Mouse (Mus musculus): ENCODE data around the gene A130010J15Rik. TPM values are rescaled to one million over a fixed set of nuclear protein-coding genes. Genes with fewer than 3 reads are reported as not detected.

The A130010J15Rik gene
- total and polyA plus RNA-seq, 2 experiments: 3.5 to 8.1 TPM

DNA sequence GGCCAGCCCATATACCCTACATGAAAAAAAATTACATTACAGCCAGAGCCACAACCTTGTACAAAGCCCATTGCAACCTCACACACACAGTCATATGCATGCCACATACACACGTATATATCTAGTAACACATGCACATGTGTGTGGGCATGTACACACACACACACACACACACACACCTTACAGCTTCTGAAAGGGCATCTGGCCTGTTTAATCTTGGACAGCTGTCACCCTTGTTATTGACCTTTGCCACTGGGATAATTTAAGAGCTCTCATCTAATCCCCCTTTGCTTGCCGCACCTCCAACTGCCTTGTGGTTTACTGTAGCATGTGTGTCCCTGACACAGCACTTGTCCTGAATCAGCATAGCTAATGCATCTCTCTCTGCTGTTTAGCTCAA, 36.0 kb downstream of the A130010J15Rik start:
- Histone ChIP-seq H3K4me1 (ENCODE audit: control insufficient read depth, insufficient read depth, low read length) (peaks cover 15% of the 10 kb centered on the region), H3K79me2 (ENCODE audit: control insufficient read depth, insufficient read depth, low read length) (no peaks in the 10 kb centered on the region), H3K36me3 (ENCODE audit: control insufficient read depth, insufficient read depth, low read length) (no peaks in the 10 kb centered on the region), H3K27me3 (ENCODE audit: control insufficient read depth, insufficient read depth, low read length) (no peaks in the 10 kb centered on the region), H3K27ac (replicated peaks; ENCODE audit: insufficient read depth, low read depth, low read length) (no peak overlapping the region), H3K4me3 (ENCODE audit: insufficient read depth, low read depth, low read length) (no peak overlapping the region), H3K9ac (ENCODE audit: low read depth, low read length) (no peak overlapping the region)
- WGBS: 88% methylated on average over 2 of the region's 2 CpGs
- no peak for DNase-seq (ENCODE audit: extremely low read depth, low read depth, low spot score)
- no peak for TF ChIP-seq CTCF (IDR thresholded peaks at IDR 0.05; ENCODE audit: low read depth, low read length)

DNA sequence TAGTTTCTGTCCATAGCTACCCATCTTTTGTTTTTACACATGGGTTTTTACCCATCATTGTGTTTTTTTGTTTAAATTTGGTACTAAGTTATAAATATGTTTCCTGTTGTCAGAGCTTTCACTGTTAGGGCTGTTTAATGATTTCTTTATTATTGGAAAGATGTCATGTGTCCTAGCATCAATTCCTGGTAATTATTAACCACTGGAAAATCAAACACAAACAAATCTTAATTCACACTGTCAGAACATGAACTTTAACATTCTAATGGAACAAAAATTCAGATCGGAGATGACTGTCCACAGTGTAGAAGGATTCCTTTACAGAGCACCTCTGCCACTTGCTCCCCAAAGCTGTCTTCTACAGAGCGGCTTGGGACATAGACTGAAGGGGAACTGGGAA, 37.6 kb downstream of the A130010J15Rik start:
- Histone ChIP-seq H3K79me2 (ENCODE audit: control insufficient read depth, insufficient read depth, low read length) (no peaks in the 10 kb centered on the region), H3K36me3 (ENCODE audit: control insufficient read depth, insufficient read depth, low read length) (no peaks in the 10 kb centered on the region), H3K27ac (replicated peaks; ENCODE audit: insufficient read depth, low read depth, low read length) (peak overlapping the region; percentile 100), H3K9ac (ENCODE audit: low read depth, low read length) (peak overlapping the region; percentile 66), H3K4me3 (ENCODE audit: insufficient read depth, low read depth, low read length) (no peak overlapping the region), H3K4me1 (ENCODE audit: control insufficient read depth, insufficient read depth, low read length) (peaks cover 20% of the 10 kb centered on the region), H3K27me3 (ENCODE audit: control insufficient read depth, insufficient read depth, low read length) (no peaks in the 10 kb centered on the region)
- TF ChIP-seq CTCF (IDR thresholded peaks at IDR 0.05; ENCODE audit: low read depth, low read length) (no peak), POLR2A (IDR thresholded peaks at IDR 0.05; ENCODE audit: extremely low read depth, insufficient read depth, low read length) (no peak)
- peak; percentile 92 for DNase-seq (ENCODE audit: extremely low read depth, low read depth, low spot score)
- WGBS: 27% methylated on average over 2 of the region's 2 CpGs

DNA sequence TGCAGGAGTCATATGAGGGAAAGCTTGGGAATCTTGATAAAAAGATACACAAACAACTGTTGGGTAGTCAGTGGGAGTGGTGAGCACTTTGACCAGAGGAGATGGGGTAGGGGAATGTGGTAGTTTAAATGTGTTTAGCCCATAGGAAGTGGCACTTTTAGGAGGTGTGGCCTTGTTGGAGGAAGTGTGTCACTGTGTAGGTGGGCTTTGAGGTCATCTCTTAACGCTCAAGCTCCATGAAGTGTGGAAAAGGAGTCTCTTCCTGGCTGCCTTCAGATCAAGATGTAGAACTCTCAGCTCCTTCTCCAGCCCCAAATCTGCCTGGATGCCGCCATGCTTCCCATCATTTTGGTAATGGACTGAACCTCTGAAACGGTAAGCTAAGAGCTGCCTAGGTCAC, 39.7 kb downstream of the A130010J15Rik start, which contains the start of gene Lamb3:
Gene Lamb3, plus strand, starts transcription at position 197 of the 400 bp plus-strand sequence.
- no peaks in the 10 kb centered on the region for H3K79me2 ChIP-seq (ENCODE audit: control insufficient read depth, insufficient read depth, low read length)
- WGBS: 80% methylated on average over 3 of the region's 3 CpGs
- TF ChIP-seq CTCF (IDR thresholded peaks at IDR 0.05; ENCODE audit: low read depth, low read length): no peak
- no peak for TF ChIP-seq POLR2A (IDR thresholded peaks at IDR 0.05; ENCODE audit: extremely low read depth, insufficient read depth, low read length)
- peak within 1 kb of the TSS; percentile 64 for H3K27ac ChIP-seq (replicated peaks; ENCODE audit: insufficient read depth, low read depth, low read length)
- peaks cover 27% of the 10 kb centered on the region for H3K4me1 ChIP-seq (ENCODE audit: control insufficient read depth, insufficient read depth, low read length)
- no peak for DNase-seq (ENCODE audit: extremely low read depth, low read depth, low spot score)
- no peak within 1 kb of the TSS for H3K9ac ChIP-seq (ENCODE audit: low read depth, low read length)
- H3K4me3 ChIP-seq (ENCODE audit: insufficient read depth, low read depth, low read length): no peak within 1 kb of the TSS
- H3K36me3 ChIP-seq (ENCODE audit: control insufficient read depth, insufficient read depth, low read length): no peaks in the 10 kb centered on the region
- H3K27me3 ChIP-seq (ENCODE audit: control insufficient read depth, insufficient read depth, low read length): no peaks in the 10 kb centered on the region

DNA sequence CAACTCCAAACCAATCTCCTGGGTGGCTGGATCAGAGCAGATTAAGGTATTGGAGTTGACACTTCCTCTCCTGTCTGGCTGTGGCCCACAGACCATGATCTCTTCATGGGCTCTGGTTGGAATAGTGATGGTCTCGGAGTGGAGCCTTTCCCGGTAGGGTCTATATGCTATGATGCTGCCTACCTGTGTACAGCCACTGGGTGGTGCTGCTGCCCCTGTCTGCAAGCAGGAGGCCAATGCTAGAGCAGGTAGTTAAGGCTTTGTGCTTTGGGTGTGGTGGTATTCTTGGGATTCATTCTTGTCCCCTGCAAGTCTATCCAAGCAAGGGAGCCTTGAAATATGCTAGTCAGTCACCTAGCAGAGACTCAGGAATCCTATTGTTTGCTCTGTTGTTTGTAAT, 40.3 kb downstream of the A130010J15Rik start:
- no peak overlapping the region for H3K4me3 ChIP-seq (ENCODE audit: insufficient read depth, low read depth, low read length)
- no peak overlapping the region for H3K9ac ChIP-seq (ENCODE audit: low read depth, low read length)
- peaks cover 27% of the 10 kb centered on the region for H3K4me1 ChIP-seq (ENCODE audit: control insufficient read depth, insufficient read depth, low read length)
- H3K27ac ChIP-seq (replicated peaks; ENCODE audit: insufficient read depth, low read depth, low read length): peak overlapping the region; percentile 64
- H3K36me3 ChIP-seq (ENCODE audit: control insufficient read depth, insufficient read depth, low read length): no peaks in the 10 kb centered on the region
- no peaks in the 10 kb centered on the region for H3K27me3 ChIP-seq (ENCODE audit: control insufficient read depth, insufficient read depth, low read length)
- no peaks in the 10 kb centered on the region for H3K79me2 ChIP-seq (ENCODE audit: control insufficient read depth, insufficient read depth, low read length)
- DNase-seq (ENCODE audit: extremely low read depth, low read depth, low spot score): peak; percentile 69
- 16% methylated on average over 2 of the region's 2 CpGs for WGBS
- peak; percentile 96 for TF ChIP-seq CTCF (IDR thresholded peaks at IDR 0.05; ENCODE audit: low read depth, low read length)
- TF ChIP-seq POLR2A (IDR thresholded peaks at IDR 0.05; ENCODE audit: extremely low read depth, insufficient read depth, low read length): no peak

DNA sequence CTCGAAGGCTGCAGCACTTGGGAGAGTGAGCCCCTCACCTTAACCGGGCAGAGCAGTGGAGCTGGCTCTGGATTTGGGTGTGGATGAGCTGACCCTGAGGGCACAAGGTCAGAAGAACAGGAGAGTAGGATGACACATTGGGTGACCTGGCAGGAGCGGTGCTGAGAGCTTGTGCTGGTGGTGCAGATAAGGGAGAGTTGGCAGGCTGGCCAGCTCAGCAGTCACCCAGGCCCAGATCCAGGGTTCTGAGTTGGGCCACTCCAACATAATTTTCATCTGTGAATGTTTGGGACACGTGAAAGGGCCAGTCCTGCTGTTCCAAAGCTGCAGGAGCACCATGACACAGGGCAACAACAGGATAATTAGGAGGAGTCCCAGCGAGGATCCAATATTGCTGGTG, 43.5 kb downstream of the A130010J15Rik start:
- Histone ChIP-seq H3K27ac (replicated peaks; ENCODE audit: insufficient read depth, low read depth, low read length) (no peak overlapping the region; the same call in 1 of the 2 replicates), H3K9ac (ENCODE audit: low read depth, low read length) (no peak overlapping the region), H3K27me3 (ENCODE audit: control insufficient read depth, insufficient read depth, low read length) (no peaks in the 10 kb centered on the region), H3K4me1 (ENCODE audit: control insufficient read depth, insufficient read depth, low read length) (peaks cover 17% of the 10 kb centered on the region), H3K36me3 (ENCODE audit: control insufficient read depth, insufficient read depth, low read length) (no peaks in the 10 kb centered on the region), H3K79me2 (ENCODE audit: control insufficient read depth, insufficient read depth, low read length) (no peaks in the 10 kb centered on the region), H3K4me3 (ENCODE audit: insufficient read depth, low read depth, low read length) (no peak overlapping the region)
- DNase-seq (ENCODE audit: extremely low read depth, low read depth, low spot score): peak; percentile 92
- WGBS: 18% methylated on average over 5 of the region's 5 CpGs
- TF ChIP-seq POLR2A (IDR thresholded peaks at IDR 0.05; ENCODE audit: extremely low read depth, insufficient read depth, low read length): no peak
- TF ChIP-seq CTCF (IDR thresholded peaks at IDR 0.05; ENCODE audit: low read depth, low read length): no peak

DNA sequence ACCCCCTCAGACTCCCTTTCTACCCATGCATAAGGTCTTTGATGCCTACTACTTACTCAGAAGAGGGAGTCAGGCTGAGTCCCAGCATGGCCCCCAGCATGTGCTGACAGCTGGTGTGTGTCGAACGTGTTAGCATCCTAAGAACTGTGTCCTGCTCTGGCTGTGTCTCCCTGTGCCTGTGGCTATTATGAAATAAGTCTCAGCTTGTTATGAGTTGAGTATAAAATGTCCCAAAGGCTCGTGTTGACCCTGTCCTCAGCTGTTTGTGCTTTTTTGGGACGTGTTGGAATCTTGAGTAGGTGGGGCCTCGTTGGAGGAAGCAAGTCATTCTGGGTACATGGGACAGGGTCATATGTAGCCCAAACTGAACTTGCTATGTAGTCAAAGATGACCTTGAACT, 46.2 kb downstream of the A130010J15Rik start:
- no peak for DNase-seq (ENCODE audit: extremely low read depth, low read depth, low spot score)
- WGBS: 80% methylated on average over 5 of the region's 5 CpGs
- Histone ChIP-seq H3K36me3 (ENCODE audit: control insufficient read depth, insufficient read depth, low read length) (no peaks in the 10 kb centered on the region), H3K9ac (ENCODE audit: low read depth, low read length) (no peak overlapping the region), H3K27ac (replicated peaks; ENCODE audit: insufficient read depth, low read depth, low read length) (no peak overlapping the region), H3K27me3 (ENCODE audit: control insufficient read depth, insufficient read depth, low read length) (no peaks in the 10 kb centered on the region), H3K79me2 (ENCODE audit: control insufficient read depth, insufficient read depth, low read length) (no peaks in the 10 kb centered on the region), H3K4me3 (ENCODE audit: insufficient read depth, low read depth, low read length) (no peak overlapping the region), H3K4me1 (ENCODE audit: control insufficient read depth, insufficient read depth, low read length) (peaks cover 11% of the 10 kb centered on the region)
- TF ChIP-seq CTCF (IDR thresholded peaks at IDR 0.05; ENCODE audit: low read depth, low read length) (no peak), POLR2A (IDR thresholded peaks at IDR 0.05; ENCODE audit: extremely low read depth, insufficient read depth, low read length) (no peak)

All from liver, adult 2 months (tissue).